Mouse (Mus musculus) limb, embryonic 13.5 days (tissue): ENCODE results near the gene Pbx3. TPM values are rescaled to one million over a fixed set of nuclear protein-coding genes. Genes with fewer than 3 reads are reported as not detected.
A peak's percentile ranks its signal among the peaks of the same experiment; 100 is the strongest.

Experiments
- ATAC-seq: fragments of 200-750 bp; cut with Nextera tagmentation; 2 replicates; pipeline ENCODE4 v1.8.0; 2017; ENCODE audit warnings: low read depth, moderate number of reproducible peaks, moderate TSS enrichment; ENCODE audit not compliant: low FRiP score
- H3K27ac ChIP-seq: fragments of 300-500 bp; sonication (generic); 2 replicates; pipeline ENCODE4 v1.5.1; 2015; ENCODE audit warnings: inconsistent platforms, mild to moderate bottlenecking, moderate library complexity
- H3K27me3 ChIP-seq: fragments of 300-500 bp; sonication (generic); 2 replicates; pipeline ENCODE4 v1.6.1; 2015; ENCODE audit warnings: mild to moderate bottlenecking, inconsistent platforms
- H3K36me3 ChIP-seq: fragments of 300-500 bp; sonication (generic); 2 replicates; pipeline ENCODE4 v1.6.1; 2015; ENCODE audit warnings: inconsistent platforms, mild to moderate bottlenecking, moderate library complexity
- H3K4me1 ChIP-seq: fragments of 300-500 bp; sonication (generic); 2 replicates; pipeline ENCODE4 v1.6.1; 2015; ENCODE audit warnings: inconsistent platforms
- H3K4me2 ChIP-seq: fragments of 300-500 bp; sonication (generic); replicated peaks from 2 replicates; pipeline ENCODE4 v1.6.1; 2015; ENCODE audit warnings: inconsistent platforms, mild to moderate bottlenecking, moderate library complexity
- H3K4me3 ChIP-seq: fragments of 300-500 bp; sonication (generic); 2 replicates; pipeline ENCODE4 v1.5.1; 2015; ENCODE audit warnings: moderate library complexity, mild to moderate bottlenecking, inconsistent platforms
- H3K9ac ChIP-seq: fragments of 300-500 bp; sonication (generic); 2 replicates; pipeline ENCODE4 v1.6.1; 2015; ENCODE audit warnings: mild to moderate bottlenecking, inconsistent platforms
- H3K9me3 ChIP-seq: fragments of 300-500 bp; sonication (generic); 2 replicates; pipeline ENCODE4 v1.6.1; 2016; ENCODE audit warnings: inconsistent platforms
- WGBS: fragments of 180-500 bp; shearing (Covaris S2); methylation state at CpG from one replicate; pipeline ENCODE4 v1.1.7; 2015; 5-methylcytosine and 5-hydroxymethylcytosine counted together
- polyA plus RNA-seq: library from polyadenylated mRNA; unstranded; fragments of >200 nt; fragmentation: Nextera tagmentation; extraction: Ambion mirVana; gene quantifications from 2 replicates; pipeline ENCODE4 v1.2.1, GENCODE M21; 2015

Gene Pbx3
- polyA plus RNA-seq, 1 experiment from 2014 or later, result 23.8 TPM

- H3K9ac ChIP-seq, result peak overlapping the region; percentile 92
- no peak for ATAC-seq
- H3K4me3 ChIP-seq, result peak overlapping the region; percentile 82
- peaks cover 25% of the 10 kb centered on the region for H3K4me1 ChIP-seq
- H3K36me3 ChIP-seq, result no peaks in the 10 kb centered on the region
- no peaks in the 10 kb centered on the region for H3K9me3 ChIP-seq
- under 1% methylated on average over 42 of the region's 42 CpGs for WGBS
- H3K27me3 ChIP-seq, result peaks cover 16% of the 10 kb centered on the region
- H3K27ac ChIP-seq, result peak overlapping the region; percentile 96; the same call in 1 of the 2 replicates
- peak overlapping the region; percentile 97 for H3K4me2 ChIP-seq
These were observed 2.1 kb downstream of the Pbx3 start for GRCm38 (mm10) chr2:34370725-34371440.

GRCm38 (mm10) chr2:34370349-34370724 is 2.6 kb downstream of the Pbx3 start:
- ATAC-seq, result no peak
- H3K4me2 ChIP-seq, result peak overlapping the region; percentile 97
- H3K36me3 ChIP-seq, result no peaks in the 10 kb centered on the region
- H3K9ac ChIP-seq, result peak overlapping the region; percentile 92
- H3K4me1 ChIP-seq, result peaks cover 25% of the 10 kb centered on the region
- WGBS, result 10% methylated on average over 7 of the region's 7 CpGs
- H3K27ac ChIP-seq, result no peak overlapping the region
- H3K27me3 ChIP-seq, result peaks cover 15% of the 10 kb centered on the region
- H3K4me3 ChIP-seq, result peak overlapping the region; percentile 82
- no peaks in the 10 kb centered on the region for H3K9me3 ChIP-seq

GRCm38 (mm10) chr2:34368396-34368795 is 4.5 kb downstream of the Pbx3 start:
- Histone ChIP-seq H3K27me3 (peaks cover 11% of the 10 kb centered on the region), H3K4me3 (peak overlapping the region; percentile 1), H3K4me1 (peaks cover 21% of the 10 kb centered on the region), H3K9me3 (no peaks in the 10 kb centered on the region), H3K36me3 (no peaks in the 10 kb centered on the region), H3K27ac (no peak overlapping the region), H3K4me2 (peak overlapping the region; percentile 44), H3K9ac (no peak overlapping the region)
- ATAC-seq, result no peak
- WGBS, result 33% methylated on average over 6 of the region's 6 CpGs

GRCm38 (mm10) chr2:34367024-34367423 is 5.9 kb downstream of the Pbx3 start:
- no peak overlapping the region for H3K4me3 ChIP-seq
- no peak for ATAC-seq

GRCm38 (mm10) chr2:34363678-34364077 is 9.3 kb downstream of the Pbx3 start:
- Histone ChIP-seq H3K9me3 (no peaks in the 10 kb centered on the region), H3K4me2 (no peak overlapping the region), H3K36me3 (no peaks in the 10 kb centered on the region), H3K4me3 (no peak overlapping the region), H3K27ac (no peak overlapping the region), H3K9ac (no peak overlapping the region), H3K4me1 (peaks cover 21% of the 10 kb centered on the region), H3K27me3 (peaks cover 7% of the 10 kb centered on the region)
- 20% methylated on average over 1 of the region's 1 CpGs for WGBS
- ATAC-seq, result no peak

More at GRCm38 (mm10) chr2:34367024-34367423, 5.9 kb downstream of the Pbx3 start:
- Histone ChIP-seq H3K36me3 (no peaks in the 10 kb centered on the region), H3K27me3 (peaks cover 11% of the 10 kb centered on the region), H3K27ac (no peak overlapping the region), H3K9me3 (no peaks in the 10 kb centered on the region), H3K4me1 (peaks cover 18% of the 10 kb centered on the region), H3K9ac (no peak overlapping the region), H3K4me2 (no peak overlapping the region)
- 23% methylated on average over 2 of the region's 2 CpGs for WGBS

- Histone ChIP-seq H3K36me3 (no peaks in the 10 kb centered on the region; the same call in 1 of the 2 replicates), H3K9ac (no peak overlapping the region), H3K9me3 (no peaks in the 10 kb centered on the region), H3K4me1 (peaks cover 36% of the 10 kb centered on the region), H3K27me3 (no peaks in the 10 kb centered on the region), H3K27ac (no peak overlapping the region), H3K4me3 (no peak overlapping the region), H3K4me2 (no peak overlapping the region)
- ATAC-seq, result no peak
- 51% methylated on average over 7 of the region's 7 CpGs for WGBS
These were observed 17.1 kb downstream of the Pbx3 start for GRCm38 (mm10) chr2:34355801-34356211.

- H3K27ac ChIP-seq, result no peak overlapping the region
These were observed 20.9 kb downstream of the Pbx3 start for GRCm38 (mm10) chr2:34352006-34352405.

GRCm38 (mm10) chr2:34347096-34347495 is 25.8 kb downstream of the Pbx3 start:
- Histone ChIP-seq H3K27me3 (no peaks in the 10 kb centered on the region), H3K9me3 (no peaks in the 10 kb centered on the region), H3K36me3 (peaks cover 4% of the 10 kb centered on the region; the same call in 1 of the 2 replicates), H3K27ac (no peak overlapping the region), H3K4me2 (no peak overlapping the region), H3K4me3 (no peak overlapping the region), H3K4me1 (0 out of 2 replicates have a peak, but pooled peaks cover 5% of the 10 kb centered on the region), H3K9ac (no peak overlapping the region)
- no peak for ATAC-seq
- 67% methylated on average over 6 of the region's 6 CpGs for WGBS

More at GRCm38 (mm10) chr2:34352006-34352405, 20.9 kb downstream of the Pbx3 start:
- H3K27me3 ChIP-seq, result no peaks in the 10 kb centered on the region
- H3K4me1 ChIP-seq, result peaks cover 18% of the 10 kb centered on the region
- no peak overlapping the region for H3K4me2 ChIP-seq
- no peaks in the 10 kb centered on the region for H3K36me3 ChIP-seq
- H3K9me3 ChIP-seq, result no peaks in the 10 kb centered on the region
- ATAC-seq, result no peak
- H3K9ac ChIP-seq, result no peak overlapping the region
- H3K4me3 ChIP-seq, result no peak overlapping the region

GRCm38 (mm10) chr2:34298664-34299063 is 74.3 kb downstream of the Pbx3 start:
- H3K4me3 ChIP-seq, result no peak overlapping the region
- WGBS, result 73% methylated on average over 1 of the region's 1 CpGs
- H3K36me3 ChIP-seq, result no peaks in the 10 kb centered on the region
- H3K9ac ChIP-seq, result no peak overlapping the region
- H3K27me3 ChIP-seq, result no peaks in the 10 kb centered on the region
- H3K4me2 ChIP-seq, result no peak overlapping the region
- peaks cover 3% of the 10 kb centered on the region; the same call in 1 of the 2 replicates for H3K4me1 ChIP-seq
- no peak overlapping the region for H3K27ac ChIP-seq
- ATAC-seq, result no peak
- H3K9me3 ChIP-seq, result no peaks in the 10 kb centered on the region

- Histone ChIP-seq H3K27me3 (no peaks in the 10 kb centered on the region), H3K9ac (no peak overlapping the region), H3K36me3 (no peaks in the 10 kb centered on the region), H3K4me3 (no peak overlapping the region), H3K4me2 (no peak overlapping the region), H3K9me3 (no peaks in the 10 kb centered on the region), H3K27ac (no peak overlapping the region), H3K4me1 (no peaks in the 10 kb centered on the region)
- ATAC-seq, result no peak
- WGBS, result 97% methylated on average over 3 of the region's 3 CpGs
These were observed 74.7 kb downstream of the Pbx3 start for GRCm38 (mm10) chr2:34298202-34298601.

GRCm38 (mm10) chr2:34289726-34290125 is 83.2 kb downstream of the Pbx3 start:
- H3K9me3 ChIP-seq, result no peaks in the 10 kb centered on the region
- WGBS, result 84% methylated on average over 1 of the region's 1 CpGs
- no peaks in the 10 kb centered on the region for H3K27me3 ChIP-seq
- no peak overlapping the region for H3K4me2 ChIP-seq
- H3K4me1 ChIP-seq, result peaks cover 13% of the 10 kb centered on the region
- no peaks in the 10 kb centered on the region for H3K36me3 ChIP-seq
- H3K4me3 ChIP-seq, result no peak overlapping the region
- no peak overlapping the region for H3K27ac ChIP-seq
- no peak overlapping the region for H3K9ac ChIP-seq
- ATAC-seq, result no peak

GRCm38 (mm10) chr2:34284239-34284638 is 88.7 kb downstream of the Pbx3 start:
- 73% methylated on average over 2 of the region's 2 CpGs for WGBS
- Histone ChIP-seq H3K27me3 (no peaks in the 10 kb centered on the region), H3K36me3 (no peaks in the 10 kb centered on the region), H3K9ac (no peak overlapping the region), H3K27ac (no peak overlapping the region), H3K4me1 (peaks cover 21% of the 10 kb centered on the region), H3K9me3 (no peaks in the 10 kb centered on the region), H3K4me3 (no peak overlapping the region), H3K4me2 (no peak overlapping the region)
- no peak for ATAC-seq

- H3K9ac ChIP-seq, result no peak overlapping the region
These were observed 91.9 kb downstream of the Pbx3 start for GRCm38 (mm10) chr2:34280996-34281395.

More at GRCm38 (mm10) chr2:34280996-34281395, 91.9 kb downstream of the Pbx3 start:
- no peaks in the 10 kb centered on the region for H3K36me3 ChIP-seq
- WGBS, result 70% methylated on average over 3 of the region's 3 CpGs
- no peaks in the 10 kb centered on the region for H3K9me3 ChIP-seq
- H3K4me2 ChIP-seq, result no peak overlapping the region
- no peak overlapping the region for H3K4me3 ChIP-seq
- H3K27me3 ChIP-seq, result no peaks in the 10 kb centered on the region
- no peak for ATAC-seq
- H3K27ac ChIP-seq, result no peak overlapping the region
- H3K4me1 ChIP-seq, result peaks cover 12% of the 10 kb centered on the region
